Mouse (Mus musculus) testis, adult 2 months (tissue): ENCODE measurements around the gene Pacsin1.

Experiments used
- CTCF ChIP-seq: fragments of 200-500 bp; IDR thresholded peaks from 2 replicates; pipeline ENCODE4 v1.5.1; 2012; ENCODE audit warnings: low read depth, mild to moderate bottlenecking, inconsistent platforms, low read length, moderate library complexity; ENCODE audit not compliant: control insufficient read depth, insufficient read depth, insufficient replicate concordance
- POLR2A ChIP-seq: fragments of 200-500 bp; IDR thresholded peaks from 2 replicates; pipeline ENCODE4 v1.6.1; 2012; ENCODE audit warnings: low read depth, mild to moderate bottlenecking, inconsistent platforms, low read length, moderate library complexity; ENCODE audit not compliant: control insufficient read depth

DNA sequence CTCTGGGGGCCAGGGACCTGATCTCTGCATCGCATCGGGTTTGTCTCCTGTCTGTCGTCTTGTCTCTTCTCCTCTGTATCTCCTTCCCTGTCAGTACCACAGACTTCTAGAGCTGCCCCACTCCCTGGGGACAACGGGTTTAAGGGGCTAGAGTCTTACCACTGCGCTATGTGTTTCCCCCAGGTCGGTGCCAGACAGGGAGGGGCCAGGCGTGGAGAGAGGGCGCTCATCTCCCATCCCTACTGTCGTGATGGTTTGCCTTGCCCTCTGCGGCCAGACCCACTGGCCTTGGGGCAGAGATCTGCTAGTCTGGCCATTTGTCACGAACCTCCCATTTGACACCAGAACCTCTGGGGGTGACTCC, 30.2 kb downstream of the Pacsin1 start:
- no peak for TF ChIP-seq CTCF
- no peak for TF ChIP-seq POLR2A
